Mouse (Mus musculus): Measurements from ENCODE around the gene Rrnad1.

Rrnad1 gene

DNA sequence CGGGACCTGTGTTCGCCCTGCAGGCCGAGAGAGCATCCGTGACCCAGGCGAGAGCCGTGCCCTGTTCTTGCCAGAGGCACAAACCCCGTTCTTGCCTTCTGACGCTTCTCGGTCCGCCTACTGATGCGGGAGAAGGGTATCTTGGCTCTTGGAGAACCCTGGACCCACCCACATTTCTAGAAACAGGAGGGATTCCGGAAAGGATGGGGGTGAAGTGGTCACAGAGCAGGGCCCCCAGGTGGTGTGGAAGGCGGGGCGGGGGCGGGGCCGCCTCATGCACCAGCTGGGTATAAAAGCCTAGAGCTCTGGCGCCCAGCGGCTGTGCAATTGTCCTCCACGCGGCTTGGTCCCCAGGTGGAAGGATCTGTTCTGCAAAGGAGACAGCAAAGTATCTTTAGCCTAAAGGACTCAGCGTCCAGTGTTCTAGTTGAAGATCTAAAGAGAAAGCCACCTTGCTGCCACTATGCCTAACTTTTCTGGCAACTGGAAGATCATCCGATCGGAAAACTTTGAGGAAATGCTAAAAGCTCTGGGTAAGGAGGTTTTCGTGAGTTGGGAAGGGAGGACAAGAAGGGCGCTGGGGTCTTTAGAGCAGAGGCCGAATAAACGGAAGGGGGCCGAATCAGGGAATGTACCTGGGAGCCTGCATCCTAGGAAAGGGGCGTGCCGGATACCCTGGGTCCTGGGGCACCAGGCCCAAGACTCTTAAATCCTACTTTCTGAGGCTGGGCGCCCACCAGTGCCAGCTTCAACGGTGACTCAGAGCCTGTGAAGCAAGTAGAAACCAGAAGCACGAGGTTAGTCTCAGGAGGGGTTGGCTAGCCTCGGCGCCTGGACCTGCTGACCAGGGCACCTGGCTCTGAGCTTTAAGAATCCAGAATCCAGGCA is 18.1 kb upstream of the Rrnad1 start, which contains the start of gene Crabp2:
Crabp2 (plus strand) TSS at position 289 of the 888 bp plus-strand sequence.
- no peak for DNase-seq (ENCODE audit: low spot score)

DNA sequence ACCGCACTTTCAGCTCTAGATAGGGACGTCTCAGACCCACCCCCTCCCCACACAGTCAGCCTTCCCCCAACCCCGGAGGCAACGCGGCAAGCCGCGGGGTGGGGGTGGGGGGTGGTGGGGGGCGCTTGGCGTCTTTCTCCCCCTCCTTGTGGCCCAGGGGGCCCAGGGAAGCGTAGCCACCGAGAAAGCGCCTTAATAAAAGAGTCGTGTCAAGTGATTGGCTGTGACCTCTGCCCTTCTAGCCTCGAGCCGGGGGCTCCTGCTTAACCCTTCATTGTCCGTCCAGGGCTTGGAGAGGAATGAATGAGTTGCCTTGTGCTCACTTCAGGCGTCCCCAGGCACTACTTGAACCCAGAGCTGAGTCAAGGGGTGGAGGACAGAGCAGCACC is 17.3 kb upstream of the Rrnad1 start:
- no peak for DNase-seq (ENCODE audit: low spot score)

DNA sequence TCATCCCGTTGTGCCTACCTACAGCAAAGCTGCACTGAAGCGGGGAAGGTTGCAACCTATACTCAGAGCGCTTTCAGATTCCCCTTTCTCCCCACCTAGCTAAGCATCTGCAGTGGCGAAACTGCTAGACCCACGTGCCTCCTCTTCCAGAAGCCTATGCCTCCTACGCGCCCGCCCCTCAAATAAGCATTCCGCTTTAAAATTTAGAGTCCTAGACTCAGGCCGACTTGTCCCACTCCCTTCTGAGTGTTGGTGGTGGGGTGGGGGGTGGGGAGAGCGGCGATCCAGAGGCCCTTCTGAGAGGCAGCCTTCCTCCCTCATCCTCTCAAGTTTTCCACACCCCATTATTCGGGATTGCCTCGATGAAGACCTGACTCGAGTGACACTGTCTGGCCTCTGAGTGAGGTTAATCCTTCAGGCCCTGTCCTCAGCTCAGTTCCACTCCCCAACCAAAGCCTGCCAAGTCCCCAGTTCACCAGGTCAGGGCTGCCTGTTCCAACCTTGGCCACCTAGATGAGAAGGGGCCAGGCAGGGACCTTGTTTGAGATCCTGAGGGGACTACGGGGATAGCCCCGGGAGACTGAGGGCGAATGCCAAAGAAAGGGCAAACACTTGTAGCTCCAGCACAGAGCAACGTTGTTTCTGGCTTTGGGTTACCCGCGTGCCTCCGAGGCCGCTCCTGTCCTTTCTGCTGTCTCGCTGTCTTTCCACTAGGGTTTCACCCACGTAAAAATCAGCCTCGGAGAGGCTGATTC is 16.7 kb upstream of the Rrnad1 start:
- no peak for DNase-seq (ENCODE audit: low spot score)

DNA sequence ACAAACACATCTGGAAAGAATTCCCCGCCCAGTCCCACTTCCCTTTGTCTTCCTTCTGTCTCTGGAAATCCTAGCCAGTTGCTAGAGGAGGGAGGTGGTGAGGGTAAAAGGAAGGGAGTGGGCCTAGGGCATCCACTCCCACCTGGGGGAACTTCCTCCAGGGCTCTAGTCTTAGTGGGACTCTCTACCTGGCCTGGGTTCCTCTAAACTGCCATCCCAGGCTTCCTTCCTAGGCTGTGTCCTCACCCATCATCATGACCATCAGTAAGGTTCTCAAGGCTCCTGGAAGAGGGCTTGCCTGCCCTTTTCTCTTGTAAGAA is 16.0 kb upstream of the Rrnad1 start:
- DNase-seq (ENCODE audit: low spot score) = no peak

DNA sequence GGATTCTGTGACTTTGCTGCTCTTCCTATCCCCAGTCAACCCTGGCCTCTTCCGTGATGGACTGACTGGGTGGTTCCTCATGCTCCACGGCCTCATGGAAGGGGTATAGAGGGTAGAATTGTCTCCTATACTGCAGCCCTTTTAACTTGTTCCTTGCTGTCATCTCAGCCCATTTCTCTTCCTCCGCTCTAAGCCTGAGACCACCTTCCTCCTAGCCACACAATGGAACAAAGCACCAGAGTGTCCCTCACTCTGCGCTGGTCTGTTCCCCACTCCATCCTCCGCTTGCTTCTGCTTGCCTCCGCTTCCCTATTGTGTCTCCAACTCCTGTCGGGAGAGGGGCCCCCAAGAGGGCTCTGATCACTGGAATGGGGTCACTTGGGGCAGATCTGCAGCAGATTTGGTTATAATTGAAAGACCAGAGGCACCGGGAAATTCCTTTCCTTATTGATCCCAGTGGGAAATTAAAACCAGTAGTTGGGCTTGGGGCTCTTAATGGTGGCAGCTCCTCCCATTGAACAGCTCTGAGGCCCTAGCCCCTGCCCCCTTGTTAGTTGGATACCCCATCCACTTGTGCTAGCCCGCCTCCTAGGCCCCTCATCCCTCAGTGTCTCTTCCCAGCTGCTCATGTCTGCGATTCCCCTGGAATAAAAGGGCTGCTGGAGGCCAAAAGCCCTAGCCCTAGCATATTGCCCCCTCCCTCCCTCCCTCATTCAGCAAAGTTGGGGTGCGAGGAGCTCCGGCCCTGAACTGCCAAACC is 15.4 kb upstream of the Rrnad1 start:
- DNase-seq (ENCODE audit: low spot score) = no peak

DNA sequence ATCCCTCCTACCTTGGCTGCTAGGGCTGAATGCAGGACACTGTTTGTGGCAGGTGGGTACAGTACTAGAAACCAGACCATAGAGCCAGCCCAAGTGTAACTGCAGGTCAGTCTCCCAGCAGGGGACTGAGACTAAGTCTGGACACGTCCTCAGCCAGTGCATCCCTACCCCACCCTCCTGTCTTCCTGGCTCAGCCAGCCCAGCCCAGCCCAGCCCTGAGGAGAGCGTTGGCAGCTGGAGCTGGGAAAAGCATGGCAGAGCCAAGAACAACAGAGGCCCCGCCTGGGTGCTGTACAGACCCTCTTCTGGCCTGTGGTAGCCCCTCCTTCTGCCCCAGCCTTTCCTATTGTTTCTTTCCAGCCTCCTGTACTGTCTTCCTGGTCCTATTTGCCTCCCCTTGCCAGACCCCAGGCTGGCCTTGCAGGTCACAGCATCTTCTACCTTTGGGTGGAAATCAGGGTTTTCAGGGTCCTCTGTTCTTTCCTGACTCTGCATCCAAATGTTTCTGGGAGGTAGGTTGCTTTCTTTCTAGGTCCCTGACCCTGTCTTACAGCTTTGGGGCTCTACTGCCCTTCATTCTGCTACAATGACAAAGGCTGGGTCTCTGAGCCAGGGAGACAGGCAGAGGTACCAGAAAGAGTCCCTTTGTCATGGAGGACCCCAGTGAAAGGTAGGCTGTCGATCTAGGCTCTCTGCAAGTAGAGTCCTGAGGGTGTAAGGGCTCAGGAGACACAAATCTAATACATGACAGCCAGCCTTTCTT is 14.5 kb upstream of the Rrnad1 start:
- DNase-seq (ENCODE audit: low spot score) = peak; percentile 67

DNA sequence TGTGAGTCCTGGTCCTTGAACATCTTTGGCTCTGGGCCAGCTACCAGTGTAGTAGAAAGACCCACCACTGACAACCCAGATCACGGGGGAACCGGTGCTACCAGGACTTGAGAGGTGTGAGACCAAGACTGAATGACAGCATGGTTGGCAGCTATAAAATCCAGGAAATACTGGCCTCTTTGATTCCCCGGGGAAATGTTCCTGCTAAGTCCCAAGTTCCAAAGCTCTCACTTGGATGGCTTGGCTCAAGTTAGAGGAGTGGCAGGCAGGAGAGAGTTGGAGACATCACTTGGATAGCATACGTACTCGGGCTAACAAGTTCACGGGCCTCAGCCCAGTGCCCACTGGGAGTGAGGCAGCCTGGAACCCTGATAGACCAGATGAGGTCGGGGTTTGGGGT is 13.1 kb upstream of the Rrnad1 start:
- DNase-seq (ENCODE audit: low spot score) = no peak

DNA sequence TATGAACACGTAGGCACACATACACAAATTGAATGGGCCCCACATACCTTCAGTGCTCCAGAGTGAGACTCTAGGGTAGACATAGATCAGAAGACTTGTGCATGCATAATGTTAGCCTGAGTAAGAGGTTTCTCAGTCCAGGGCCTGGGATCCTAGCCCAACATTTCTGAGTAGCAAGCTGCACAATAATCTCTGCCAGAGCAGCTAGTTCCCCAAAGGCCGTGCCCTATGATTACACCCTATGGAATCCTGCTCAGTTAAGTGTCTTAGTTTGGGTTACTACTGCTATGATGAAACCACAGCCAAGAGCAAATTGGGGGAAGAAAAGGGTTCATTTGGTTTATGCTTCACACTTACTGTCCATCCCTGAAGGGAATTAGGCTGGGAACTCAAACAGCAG is 12.0 kb upstream of the Rrnad1 start:
- DNase-seq (ENCODE audit: low spot score) = no peak

DNA sequence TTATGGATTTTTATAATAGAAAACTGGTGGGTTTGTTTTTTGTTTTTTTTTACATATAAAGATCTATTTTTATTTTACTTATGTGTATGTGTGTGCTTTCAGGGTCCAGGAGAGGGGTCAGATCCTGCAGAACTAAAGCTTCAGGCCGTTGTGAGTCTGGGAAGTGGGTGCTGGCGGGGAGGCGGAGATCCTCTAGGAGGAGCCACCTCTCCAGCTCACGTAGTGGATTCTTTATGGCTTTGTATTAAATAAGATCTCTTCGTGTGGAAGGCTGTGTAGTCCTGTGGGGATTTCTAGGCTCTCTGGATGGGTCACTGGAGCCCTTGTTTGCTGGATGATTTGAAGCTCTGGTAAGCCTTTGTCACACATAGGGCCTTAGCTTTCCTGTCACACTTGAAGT is 10.1 kb upstream of the Rrnad1 start:
- no peak for DNase-seq (ENCODE audit: low spot score)

DNA sequence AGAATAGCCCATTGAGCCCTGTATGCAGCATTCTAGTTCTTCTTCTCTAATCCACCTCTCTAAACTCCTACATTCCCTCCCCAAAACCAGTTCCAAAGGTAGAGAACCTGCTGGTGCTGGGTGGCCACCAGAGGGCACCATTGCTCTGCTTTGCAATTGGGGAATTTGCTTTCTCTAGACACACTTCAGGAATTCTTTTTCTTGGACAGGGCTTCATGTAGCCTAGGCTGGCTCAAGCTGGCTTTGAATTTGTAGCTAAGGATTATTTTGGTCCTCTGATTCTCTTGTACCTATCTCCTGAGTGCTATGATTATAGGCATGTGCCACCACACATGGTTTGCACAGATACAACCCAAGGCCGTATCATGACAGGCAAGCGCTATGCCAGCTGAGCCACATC is 5.3 kb upstream of the Rrnad1 start:
- DNase-seq (ENCODE audit: low spot score) = peak; percentile 81

DNA sequence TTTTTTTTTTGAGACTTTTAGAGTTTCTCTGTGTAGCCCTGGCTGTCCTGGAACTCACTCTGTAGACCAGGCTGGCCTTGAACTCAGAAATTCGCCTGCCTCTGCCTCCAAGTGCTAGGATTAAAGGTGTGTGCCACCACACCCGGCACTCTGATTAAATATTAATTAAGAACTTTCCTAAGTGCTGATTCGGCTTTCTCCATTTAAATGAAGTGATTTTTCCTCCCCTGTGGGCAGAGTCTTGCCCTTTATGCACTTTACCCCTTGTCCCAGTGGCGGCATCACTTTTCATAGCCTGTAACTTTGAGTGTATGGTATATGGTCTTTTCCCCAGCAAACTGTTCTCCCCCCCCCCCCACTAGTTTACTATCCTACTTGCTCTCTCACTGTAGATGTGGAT is 4.7 kb upstream of the Rrnad1 start:
- DNase-seq (ENCODE audit: low spot score) = no peak

DNA sequence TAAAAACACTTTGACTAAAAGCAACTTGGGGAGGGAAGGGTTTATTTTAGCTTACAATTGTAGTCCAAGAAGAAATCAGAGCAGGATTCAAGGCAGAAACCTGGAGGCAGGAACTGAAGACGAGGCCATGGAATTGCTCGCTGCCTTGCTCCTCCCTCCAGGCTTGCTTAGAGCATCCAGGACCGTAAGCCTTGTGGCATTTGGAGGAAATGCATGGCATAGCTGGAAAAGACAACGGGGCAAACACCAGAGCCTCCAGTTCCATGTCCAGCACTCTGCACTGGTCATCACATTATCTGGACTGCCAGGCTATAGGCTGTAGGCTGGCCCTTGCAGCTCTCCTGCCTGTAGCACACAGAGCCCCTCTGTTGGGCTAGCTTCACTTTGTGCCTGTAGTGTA is 4.0 kb upstream of the Rrnad1 start:
- DNase-seq (ENCODE audit: low spot score) = peak; percentile 66

DNA sequence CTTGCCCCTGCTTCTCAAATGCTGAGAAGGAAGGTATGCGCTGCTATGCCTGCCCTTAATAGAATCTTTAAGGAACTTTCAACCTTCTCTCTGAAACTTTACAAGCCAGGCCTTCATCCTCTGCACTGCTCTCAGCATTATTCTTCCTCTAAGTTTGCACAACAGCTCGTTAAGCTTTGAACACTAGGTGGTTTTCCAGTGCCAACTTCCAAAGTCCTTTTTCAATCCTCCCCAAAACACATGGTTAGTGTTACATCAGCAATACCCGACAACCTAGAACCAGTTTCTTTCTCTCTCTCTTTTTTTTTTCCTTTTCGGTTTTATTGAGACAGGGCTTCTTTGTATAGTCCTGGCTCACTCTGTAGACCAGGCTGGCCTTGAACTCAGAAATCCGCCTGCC is 3.5 kb upstream of the Rrnad1 start:
- no peak for DNase-seq (ENCODE audit: low spot score)

DNA sequence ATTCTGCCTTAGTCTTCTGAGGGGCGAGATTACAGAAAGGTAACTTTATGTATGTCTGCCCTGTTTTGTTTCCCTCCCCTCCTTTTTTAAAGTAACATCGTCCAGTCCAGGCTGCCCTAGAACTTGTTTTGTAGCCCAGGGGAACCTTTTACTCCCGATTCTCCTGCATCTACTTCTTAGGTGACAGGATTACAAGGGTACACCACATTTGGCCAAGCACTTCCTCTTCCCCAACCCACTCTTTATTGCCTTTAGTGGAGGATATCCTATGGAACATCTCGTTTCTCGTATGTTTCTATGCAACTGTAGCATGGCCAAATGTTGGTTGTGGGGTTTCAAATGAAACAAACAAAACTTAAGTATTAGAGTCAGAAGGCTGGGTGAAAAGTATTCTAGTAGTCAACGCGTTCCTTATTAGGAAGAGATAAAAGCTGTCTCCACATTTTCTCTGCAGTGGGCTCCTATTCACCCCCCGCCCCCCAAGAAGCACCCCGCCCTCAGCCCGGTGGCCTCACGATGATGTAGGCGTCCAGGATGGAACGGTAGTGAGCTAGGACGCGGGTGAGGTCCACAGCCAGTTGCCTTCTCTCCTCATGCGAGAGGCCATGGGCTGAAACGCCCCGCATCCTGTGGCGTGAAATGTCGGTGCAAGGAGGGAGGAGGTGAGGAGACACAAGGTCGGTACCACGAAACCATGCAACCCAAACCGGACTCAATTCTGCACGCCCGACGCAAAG is 1.0 kb downstream of the Rrnad1 start:
- DNase-seq (ENCODE audit: low spot score) = no peak

DNA sequence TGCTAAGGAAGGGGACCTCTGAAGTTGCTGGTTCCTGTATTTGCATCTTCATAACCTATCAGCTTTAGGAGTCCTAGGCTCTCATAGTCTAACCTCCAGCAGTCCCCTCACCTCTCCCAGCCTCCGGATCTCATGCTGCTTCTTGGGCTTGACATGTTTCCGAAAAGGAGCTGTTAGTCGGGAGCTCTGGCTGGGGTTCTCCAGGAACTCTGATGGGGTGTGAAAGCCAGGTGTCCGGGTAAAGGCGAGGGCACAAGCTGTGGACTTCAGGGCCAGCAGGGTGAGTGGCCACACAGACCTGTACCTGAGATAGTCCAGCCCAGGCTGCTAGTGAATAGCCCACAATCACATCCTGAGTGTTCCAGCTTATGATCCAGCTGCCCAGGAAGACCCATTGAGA is 3.1 kb downstream of the Rrnad1 start:
- no peak for DNase-seq (ENCODE audit: low spot score)

DNA sequence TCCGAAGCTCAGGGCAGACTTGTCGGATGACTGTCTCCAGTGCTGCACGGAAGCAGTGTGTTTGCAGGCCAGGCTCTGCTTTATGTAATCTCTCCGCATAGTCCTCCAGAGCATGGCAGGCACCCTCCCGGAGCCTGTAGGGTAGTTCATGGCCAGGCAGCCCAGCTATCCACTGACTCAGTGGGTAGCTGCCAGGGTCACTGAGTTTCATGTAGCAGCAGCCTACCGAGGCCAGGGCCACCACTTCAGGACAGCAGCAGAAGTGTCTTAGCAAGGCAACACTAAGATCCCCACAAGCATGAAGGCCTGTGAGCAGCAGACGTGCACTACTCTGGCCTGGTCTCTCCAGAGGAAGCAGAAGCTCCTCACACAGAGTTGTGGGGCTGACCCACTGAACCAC is 5.5 kb downstream of the Rrnad1 start:
- DNase-seq (ENCODE audit: low spot score) = no peak

DNA sequence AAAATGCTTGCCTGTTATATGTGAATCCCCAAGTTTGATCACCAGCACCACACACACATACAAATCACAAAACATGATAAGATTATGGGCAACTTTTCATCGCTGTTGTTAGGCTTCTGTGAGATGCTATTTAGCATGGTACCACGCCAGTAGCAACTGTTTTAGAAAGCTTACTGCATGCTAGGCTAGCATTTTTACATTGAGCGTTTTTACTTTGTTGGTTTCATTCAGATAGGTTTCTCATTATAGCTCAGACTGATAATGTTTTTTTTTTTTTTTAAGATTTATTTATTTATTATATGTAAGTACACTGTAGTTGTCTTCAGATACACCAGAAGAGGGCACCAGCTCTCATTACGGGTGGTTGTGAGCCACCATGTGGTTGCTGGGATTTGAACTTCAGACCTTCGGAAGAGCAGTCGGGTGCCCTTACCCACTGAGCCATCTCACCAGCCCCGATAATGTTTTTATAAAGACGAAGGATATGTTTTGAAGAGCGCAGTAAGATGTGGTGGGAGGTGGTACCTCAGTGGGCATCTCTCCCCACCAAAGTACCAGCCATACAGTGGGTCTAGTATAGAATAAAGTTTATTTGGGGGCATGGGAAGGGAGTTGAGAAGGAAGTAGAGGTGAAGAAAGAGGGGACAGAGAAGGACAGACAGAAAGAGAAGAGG is 10.1 kb downstream of the Rrnad1 start:
- DNase-seq (ENCODE audit: low spot score) = no peak

DNA sequence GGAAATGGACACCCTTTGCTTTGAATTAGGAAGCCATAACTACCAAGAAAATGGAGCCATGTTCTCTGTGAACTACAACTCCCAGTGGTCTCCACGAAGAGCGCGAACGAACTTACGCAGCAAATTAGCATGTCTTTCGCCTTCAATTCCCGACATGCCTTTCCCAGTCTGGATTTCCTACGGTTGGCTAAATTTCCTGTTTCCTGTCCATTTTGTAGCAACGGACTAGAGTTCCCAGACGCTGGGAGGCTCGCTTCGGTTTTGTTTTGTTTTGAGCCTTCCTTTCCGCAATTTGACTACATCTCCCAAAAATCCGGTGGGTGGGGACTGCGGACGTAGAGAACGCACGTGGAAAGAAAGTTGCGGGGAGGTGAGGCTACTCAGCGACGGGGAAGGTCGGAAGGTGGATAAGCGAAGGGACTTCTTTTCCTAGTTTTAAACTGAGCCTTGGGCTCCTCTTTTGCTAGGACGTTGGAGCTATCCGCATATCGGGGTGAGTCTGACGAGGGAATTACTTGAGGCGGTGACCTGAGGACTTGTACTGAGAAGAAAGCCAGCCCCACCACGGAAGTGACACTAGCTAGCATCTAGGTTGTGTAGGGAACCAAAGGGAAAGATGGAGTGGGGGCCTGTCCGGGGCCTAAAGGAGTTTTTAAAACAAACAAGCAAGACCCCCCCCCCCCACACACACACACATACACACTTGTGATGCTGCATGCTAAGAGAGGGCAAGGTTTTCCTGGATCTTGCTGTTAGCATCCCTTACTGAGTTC is 11.0 kb downstream of the Rrnad1 start, which contains the start of gene Mrpl24:
Mrpl24 (plus strand) TSS at position 171 of the 773 bp plus-strand sequence.
- peak; percentile 93 for DNase-seq (ENCODE audit: low spot score)

DNA sequence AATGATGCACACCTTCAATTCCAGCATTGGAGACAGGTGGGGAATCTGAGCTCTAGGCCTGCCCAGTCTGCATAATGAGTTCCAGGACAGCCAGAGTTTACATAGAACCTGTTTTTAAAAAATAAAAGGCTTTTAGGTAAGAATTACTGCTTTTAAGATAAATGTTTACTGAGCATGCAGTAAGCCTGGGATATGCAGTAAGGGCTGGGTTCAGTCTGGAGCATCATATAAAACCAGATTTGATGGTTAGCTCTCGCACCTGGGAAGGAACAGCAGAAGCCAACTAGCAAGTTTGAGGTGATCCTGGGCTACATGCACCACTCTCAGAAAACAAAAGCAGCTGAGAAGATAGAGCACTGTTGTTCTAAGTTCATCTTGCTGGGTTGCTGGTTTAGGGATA is 12.0 kb downstream of the Rrnad1 start:
- no peak for DNase-seq (ENCODE audit: low spot score)

DNA sequence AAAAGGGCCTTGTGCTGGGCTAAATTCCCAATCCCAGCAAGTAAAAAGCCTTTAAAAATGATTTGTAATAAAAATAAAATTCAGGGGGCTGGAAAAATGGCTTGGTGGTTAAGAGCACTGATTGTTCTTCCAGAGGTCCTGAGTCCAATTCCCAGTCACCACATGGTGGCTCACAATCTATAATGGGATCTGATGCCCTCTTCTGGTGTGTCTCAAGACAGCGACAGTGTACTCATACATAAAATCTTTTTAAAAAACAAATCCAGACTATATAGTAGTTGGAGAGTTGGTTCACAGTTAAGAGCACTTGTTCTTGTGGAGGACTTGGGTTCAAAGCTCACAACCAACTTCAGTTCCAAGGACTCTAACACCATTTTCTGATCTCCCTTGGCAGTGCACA is 13.5 kb downstream of the Rrnad1 start:
- DNase-seq (ENCODE audit: low spot score) = no peak

Data from MN1 (cell line).